Mouse (Mus musculus) forebrain, embryonic 10.5 days (tissue): ENCODE measurements around the gene Kcnh2. TPM values are rescaled to one million over a fixed set of nuclear protein-coding genes. Genes with fewer than 3 reads are reported as not detected.
"Not testable (repeated sequence)": the region's sequence is repeated elsewhere in the genome, so short reads cannot be mapped to it uniquely, and the experiment has no call there.

ENCODE experiments used
- DNase-seq: peaks from one replicate; pipeline ENCODE4 v3.0.0-alpha.2; 2017; ENCODE audit warnings: low spot score; ENCODE audit errors: extremely low spot score
- H3K27ac ChIP-seq: fragments of 300-500 bp; sonication (generic); 2 replicates; pipeline ENCODE4 v1.5.1; 2016; ENCODE audit warnings: mild to moderate bottlenecking
- H3K27me3 ChIP-seq: fragments of 300-500 bp; sonication (generic); 2 replicates; pipeline ENCODE4 v1.6.1; 2016; ENCODE audit warnings: mild to moderate bottlenecking; ENCODE audit not compliant: poor library complexity, severe bottlenecking
- H3K36me3 ChIP-seq: fragments of 300-500 bp; sonication (generic); replicated peaks from 2 replicates; pipeline ENCODE4 v1.6.1; 2016; ENCODE audit warnings: mild to moderate bottlenecking, moderate library complexity
- H3K4me1 ChIP-seq: fragments of 300-500 bp; sonication (generic); 2 replicates; pipeline ENCODE4 v1.6.1; 2016
- H3K4me3 ChIP-seq: fragments of 300-500 bp; sonication (generic); 2 replicates; pipeline ENCODE4 v1.5.1; 2016; ENCODE audit warnings: mild to moderate bottlenecking, moderate library complexity
- H3K9me3 ChIP-seq: fragments of 300-500 bp; sonication (generic); 2 replicates; pipeline ENCODE4 v1.6.1; 2016; ENCODE audit warnings: mild to moderate bottlenecking, moderate library complexity
- WGBS: fragments of 180-500 bp; shearing (Covaris S2); methylation state at CpG from one replicate; pipeline ENCODE4 v1.1.7; 2016; 5-methylcytosine and 5-hydroxymethylcytosine counted together
- polyA plus RNA-seq: library from polyadenylated mRNA; unstranded; fragments of >200 nt; fragmentation: Nextera tagmentation; extraction: Ambion mirVana; gene quantifications from 2 replicates; pipeline ENCODE4 v1.2.1, GENCODE M21; 2016

Gene Kcnh2
- polyA plus RNA-seq, result 17.8 and 21.3 TPM in 2 replicates

DNA sequence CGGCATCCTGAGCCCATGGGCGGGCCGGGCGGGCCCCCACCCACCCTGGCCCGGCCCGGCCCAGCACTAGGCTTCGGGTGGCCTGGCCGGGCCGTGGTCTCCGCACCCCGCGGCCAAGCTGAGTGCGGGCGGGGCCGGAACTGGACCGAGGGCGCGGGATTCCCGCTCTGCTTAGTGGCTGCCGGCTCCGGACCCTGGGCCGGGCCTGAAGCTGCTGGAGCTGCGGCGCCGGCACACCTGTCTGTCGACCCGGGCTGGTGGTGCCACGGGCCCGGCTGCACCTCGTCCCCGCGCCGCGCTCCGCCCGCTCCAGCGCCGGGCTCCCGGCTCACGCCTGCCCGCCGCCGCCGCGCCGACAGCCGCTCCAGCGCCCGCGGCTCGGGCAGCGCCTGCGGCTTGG lies at the start of gene Kcnh2:
Kcnh2 (minus strand) TSS at position 327 of the 400 bp plus-strand sequence.
- no peaks in the 10 kb centered on the region for H3K36me3 ChIP-seq
- whole genome bisulfite sequencing, result under 1% methylated on average over 51 of the region's 53 CpGs
- peak within 1 kb of the TSS; percentile 86 for H3K27ac ChIP-seq
- H3K4me1 ChIP-seq, result peaks cover 72% of the 10 kb centered on the region
- no peaks in the 10 kb centered on the region for H3K9me3 ChIP-seq
- H3K4me3 ChIP-seq, result peak within 1 kb of the TSS; percentile 77
- no peak for DNase-seq
- peaks cover 87% of the 10 kb centered on the region for H3K27me3 ChIP-seq

- Histone ChIP-seq H3K9me3 (no peaks in the 10 kb centered on the region), H3K36me3 (peaks cover 59% of the 10 kb centered on the region), H3K27me3 (no peaks in the 10 kb centered on the region), H3K4me1 (peaks cover 5% of the 10 kb centered on the region; the same call in 1 of the 2 replicates), H3K4me3 (no peak overlapping the region), H3K27ac (no peak overlapping the region)
- DNase-seq, result no peak
- WGBS, result 91% methylated on average over 11 of the region's 11 CpGs
Measured at GRCm38 (mm10) chr5:24400362-24400761, 49.0 kb upstream of the Kcnh2 start.

GRCm38 (mm10) chr5:24399686-24400085 lies 48.3 kb upstream of the Kcnh2 start:
- 89% methylated on average over 10 of the region's 10 CpGs for WGBS
- Histone ChIP-seq H3K27ac (no peak overlapping the region), H3K9me3 (no peaks in the 10 kb centered on the region), H3K36me3 (peaks cover 54% of the 10 kb centered on the region), H3K4me3 (no peak overlapping the region), H3K4me1 (peaks cover 10% of the 10 kb centered on the region), H3K27me3 (no peaks in the 10 kb centered on the region)
- no peak for DNase-seq

- H3K4me1 ChIP-seq, result peaks cover 20% of the 10 kb centered on the region
- 91% methylated on average over 6 of the region's 6 CpGs for WGBS
- not testable (repeated sequence) for DNase-seq, H3K9me3 ChIP-seq, H3K27me3 ChIP-seq, H3K27ac ChIP-seq, H3K4me3 ChIP-seq
- H3K36me3 ChIP-seq, result peaks cover 21% of the 10 kb centered on the region
Measured at GRCm38 (mm10) chr5:24396254-24396653, 44.9 kb upstream of the Kcnh2 start.

GRCm38 (mm10) chr5:24394165-24394894 lies 42.9 kb upstream of the Kcnh2 start:
- Histone ChIP-seq H3K36me3 (peaks cover 4% of the 10 kb centered on the region), H3K4me1 (peaks cover 22% of the 10 kb centered on the region), H3K27me3 (peaks cover 26% of the 10 kb centered on the region), H3K4me3 (peak overlapping the region; percentile 63), H3K9me3 (no peaks in the 10 kb centered on the region), H3K27ac (peak overlapping the region; percentile 91)
- 2% methylated on average over 36 of the region's 36 CpGs for WGBS
- DNase-seq, result peak; percentile 93

GRCm38 (mm10) chr5:24393392-24393997 lies 42.1 kb upstream of the Kcnh2 start, which contains the start of gene Abcb8:
Abcb8 (plus strand) TSS chr5:24393663.
- H3K4me1 ChIP-seq, result peaks cover 30% of the 10 kb centered on the region
- peak within 1 kb of the TSS; percentile 63 for H3K4me3 ChIP-seq
- no peaks in the 10 kb centered on the region for H3K9me3 ChIP-seq
- peaks cover 34% of the 10 kb centered on the region for H3K27me3 ChIP-seq
- 18% methylated on average over 7 of the region's 7 CpGs for WGBS
- peak within 1 kb of the TSS; percentile 91 for H3K27ac ChIP-seq
- H3K36me3 ChIP-seq, result peaks cover 4% of the 10 kb centered on the region
- peak; percentile 81 for DNase-seq

GRCm38 (mm10) chr5:24392724-24393123 lies 41.3 kb upstream of the Kcnh2 start:
- DNase-seq, result no peak
- Histone ChIP-seq H3K27ac (no peak overlapping the region), H3K27me3 (peaks cover 42% of the 10 kb centered on the region), H3K9me3 (no peaks in the 10 kb centered on the region), H3K36me3 (peaks cover 4% of the 10 kb centered on the region), H3K4me3 (no peak overlapping the region), H3K4me1 (peaks cover 38% of the 10 kb centered on the region)
- WGBS, result 79% methylated on average over 7 of the region's 7 CpGs

- peaks cover 50% of the 10 kb centered on the region for H3K27me3 ChIP-seq
- H3K4me3 ChIP-seq, result no peak within 1 kb of the TSS
- WGBS, result 83% methylated on average over 7 of the region's 7 CpGs
- no peaks in the 10 kb centered on the region for H3K9me3 ChIP-seq
- no peak for DNase-seq
- peaks cover 47% of the 10 kb centered on the region for H3K4me1 ChIP-seq
- no peak within 1 kb of the TSS for H3K27ac ChIP-seq
- peaks cover 4% of the 10 kb centered on the region for H3K36me3 ChIP-seq
Measured at GRCm38 (mm10) chr5:24391864-24392263, 40.5 kb upstream of the Kcnh2 start, which contains the start of gene Atg9b. Atg9b (minus strand) TSS chr5:24392143.

- H3K27me3 ChIP-seq, result peaks cover 73% of the 10 kb centered on the region
- no peaks in the 10 kb centered on the region for H3K36me3 ChIP-seq
- no peaks in the 10 kb centered on the region for H3K9me3 ChIP-seq
- peaks cover 51% of the 10 kb centered on the region for H3K4me1 ChIP-seq
- WGBS, result 86% methylated on average over 4 of the region's 4 CpGs
- H3K27ac ChIP-seq, result peak overlapping the region; percentile 66
- H3K4me3 ChIP-seq, result no peak overlapping the region
- no peak for DNase-seq
Measured at GRCm38 (mm10) chr5:24389658-24390020, 38.2 kb upstream of the Kcnh2 start.

DNA sequence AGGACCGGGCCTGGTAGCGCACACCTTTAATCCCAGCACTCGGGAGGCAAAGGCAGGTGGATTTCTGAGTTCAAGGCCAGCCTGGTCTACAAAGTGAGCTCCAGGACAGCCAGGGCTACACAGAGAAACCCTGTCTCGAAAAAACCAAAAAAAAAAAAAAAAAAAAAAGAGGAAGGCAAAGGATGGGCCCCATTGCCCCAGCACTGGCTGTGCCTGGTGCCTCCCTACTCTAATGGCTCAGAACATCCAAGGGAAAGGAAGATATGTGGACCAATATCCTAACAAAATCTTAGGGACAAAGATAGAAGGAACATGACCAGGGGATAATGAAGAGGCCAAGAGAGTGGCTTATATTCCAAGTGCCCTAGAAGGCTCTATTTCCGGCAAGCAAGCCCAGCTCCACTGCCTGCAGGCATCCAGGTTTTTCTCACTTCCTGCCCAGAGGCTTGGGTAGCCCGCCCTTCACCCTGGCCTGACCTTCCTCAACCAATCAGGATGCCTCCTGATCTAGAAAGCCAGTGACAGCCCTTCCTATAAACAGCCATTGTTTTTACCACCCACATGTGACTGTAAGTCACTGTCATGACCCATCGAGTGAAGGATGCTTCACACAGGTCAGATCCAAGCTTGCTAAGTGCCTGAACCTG lies 37.7 kb upstream of the Kcnh2 start:
- WGBS, result 55% methylated on average over 7 of the region's 7 CpGs
- peaks cover 53% of the 10 kb centered on the region for H3K4me1 ChIP-seq
- DNase-seq, result no peak

DNA sequence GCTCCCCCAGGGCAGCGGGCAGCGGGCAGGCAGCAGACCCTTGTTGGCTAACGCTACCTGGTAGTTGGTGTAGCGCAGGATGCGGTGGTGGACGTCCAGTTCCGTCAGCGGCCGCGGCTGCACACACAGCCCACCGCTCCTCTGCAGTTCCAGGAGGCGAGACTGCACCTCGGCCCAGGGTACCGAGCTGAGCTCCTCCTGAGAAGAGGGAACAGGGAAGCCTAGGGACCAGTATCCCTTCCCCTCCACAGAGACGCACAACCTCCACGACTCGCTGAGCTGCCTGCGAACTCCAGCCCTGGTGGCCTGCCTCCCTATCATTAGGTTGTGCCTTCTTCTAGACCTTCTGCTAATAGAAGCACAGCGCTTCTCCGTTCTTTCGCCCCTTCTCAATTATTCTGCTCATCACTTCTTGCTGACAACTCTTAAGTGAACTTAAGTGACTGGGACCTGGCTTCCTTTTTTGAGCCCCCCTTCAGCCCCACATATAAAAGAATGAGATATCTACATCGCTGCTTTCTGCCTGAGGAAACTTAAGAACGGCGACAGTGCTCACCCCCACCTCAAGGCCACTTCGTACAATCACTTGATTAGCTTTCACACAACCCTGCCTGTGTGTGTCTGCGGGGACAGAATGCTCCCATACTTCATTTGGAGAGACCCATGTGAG lies 37.0 kb upstream of the Kcnh2 start:
- WGBS, result 26% methylated on average over 26 of the region's 26 CpGs
- peak overlapping the region; percentile 78 for H3K27ac ChIP-seq
- H3K27me3 ChIP-seq, result peaks cover 77% of the 10 kb centered on the region
- DNase-seq, result no peak
- H3K9me3 ChIP-seq, result no peaks in the 10 kb centered on the region
- no peaks in the 10 kb centered on the region for H3K36me3 ChIP-seq
- H3K4me3 ChIP-seq, result peak overlapping the region; percentile 61
- H3K4me1 ChIP-seq, result peaks cover 55% of the 10 kb centered on the region

More for the DNA sequence above, 37.7 kb upstream of the Kcnh2 start:
- Histone ChIP-seq H3K4me3 (no peak overlapping the region; the same call in 1 of the 2 replicates), H3K9me3 (no peaks in the 10 kb centered on the region), H3K36me3 (no peaks in the 10 kb centered on the region), H3K27ac (peak overlapping the region; percentile 66), H3K27me3 (peaks cover 77% of the 10 kb centered on the region)
